Mouse (Mus musculus) neural tube, embryonic 13.5 days (tissue): ENCODE measurements around the gene Cpsf4l. TPM values are rescaled to one million over a fixed set of nuclear protein-coding genes. Genes with fewer than 3 reads are reported as not detected.

Experiments used
- ATAC-seq: fragments of 200-750 bp; cut with Nextera tagmentation; 2 replicates; pipeline ENCODE4 v1.8.0; 2017; ENCODE audit warnings: low read depth, mild to moderate bottlenecking, moderate TSS enrichment, moderate library complexity
- H3K27ac ChIP-seq: fragments of 300-500 bp; sonication (generic); replicated peaks from 2 replicates; pipeline ENCODE4 v1.5.1; 2015; ENCODE audit warnings: moderate library complexity, mild to moderate bottlenecking, inconsistent platforms
- H3K27me3 ChIP-seq: fragments of 300-500 bp; sonication (generic); 2 replicates; pipeline ENCODE4 v1.6.1; 2015; ENCODE audit warnings: mild to moderate bottlenecking, inconsistent platforms
- H3K36me3 ChIP-seq: fragments of 300-500 bp; sonication (generic); 2 replicates; pipeline ENCODE4 v1.6.1; 2015; ENCODE audit warnings: mild to moderate bottlenecking, inconsistent platforms
- H3K4me1 ChIP-seq: fragments of 300-500 bp; sonication (generic); replicated peaks from 2 replicates; pipeline ENCODE4 v1.6.1; 2015; ENCODE audit warnings: inconsistent platforms
- H3K4me2 ChIP-seq: fragments of 300-500 bp; sonication (generic); 2 replicates; pipeline ENCODE4 v1.6.1; 2015; ENCODE audit warnings: inconsistent platforms, mild to moderate bottlenecking, moderate library complexity
- H3K4me3 ChIP-seq: fragments of 300-500 bp; sonication (generic); 2 replicates; pipeline ENCODE4 v1.5.1; 2015; ENCODE audit warnings: mild to moderate bottlenecking, inconsistent platforms
- H3K9ac ChIP-seq: fragments of 300-500 bp; sonication (generic); 2 replicates; pipeline ENCODE4 v1.6.1; 2015; ENCODE audit warnings: moderate library complexity, mild to moderate bottlenecking, inconsistent platforms
- H3K9me3 ChIP-seq: fragments of 300-500 bp; sonication (generic); 2 replicates; pipeline ENCODE4 v1.6.1; 2016; ENCODE audit warnings: inconsistent platforms
- WGBS: fragments of 180-500 bp; shearing (Covaris S2); methylation state at CpG from one replicate; pipeline ENCODE4 v1.1.7; 2015; 5-methylcytosine and 5-hydroxymethylcytosine counted together
- polyA plus RNA-seq: library from polyadenylated mRNA; unstranded; fragments of >200 nt; fragmentation: Nextera tagmentation; extraction: Ambion mirVana; gene quantifications from 2 replicates; pipeline ENCODE4 v1.2.1, GENCODE M21; 2015

The Cpsf4l gene
- polyA plus RNA-seq, 1 experiment from 2014 or later, result 0.85 TPM

- 93% methylated on average over 2 of the region's 2 CpGs for WGBS
Observed at GRCm38 (mm10) chr11:113716132-113716531, 6.3 kb upstream of the Cpsf4l start.

GRCm38 (mm10) chr11:113715078-113715674 lies 5.4 kb upstream of the Cpsf4l start:
- H3K4me2 ChIP-seq, result no peak overlapping the region
- H3K27me3 ChIP-seq, result no peaks in the 10 kb centered on the region
- H3K27ac ChIP-seq, result no peak overlapping the region
- 67% methylated on average over 7 of the region's 7 CpGs for WGBS
- ATAC-seq, result no peak
- no peak overlapping the region for H3K4me3 ChIP-seq
- H3K4me1 ChIP-seq, result peaks cover 14% of the 10 kb centered on the region
- no peaks in the 10 kb centered on the region for H3K9me3 ChIP-seq
- no peaks in the 10 kb centered on the region for H3K36me3 ChIP-seq
- no peak overlapping the region for H3K9ac ChIP-seq

More at GRCm38 (mm10) chr11:113716132-113716531, 6.3 kb upstream of the Cpsf4l start:
- Histone ChIP-seq H3K27me3 (no peaks in the 10 kb centered on the region), H3K4me2 (no peak overlapping the region), H3K4me1 (peaks cover 5% of the 10 kb centered on the region; the same call in 1 of the 2 replicates), H3K9ac (no peak overlapping the region), H3K9me3 (no peaks in the 10 kb centered on the region), H3K27ac (no peak overlapping the region), H3K4me3 (no peak overlapping the region), H3K36me3 (no peaks in the 10 kb centered on the region)
- no peak for ATAC-seq

GRCm38 (mm10) chr11:113711061-113711460 lies 1.2 kb upstream of the Cpsf4l start:
- Histone ChIP-seq H3K27me3 (peaks cover 15% of the 10 kb centered on the region; the same call in 1 of the 2 replicates), H3K4me2 (no peak overlapping the region), H3K4me3 (no peak overlapping the region), H3K9ac (peak overlapping the region; percentile 60; the same call in 1 of the 2 replicates), H3K27ac (no peak overlapping the region), H3K9me3 (no peaks in the 10 kb centered on the region), H3K4me1 (peaks cover 27% of the 10 kb centered on the region), H3K36me3 (peaks cover 12% of the 10 kb centered on the region)
- no peak for ATAC-seq
- WGBS, result 48% methylated on average over 1 of the region's 1 CpGs

- H3K9ac ChIP-seq, result peak overlapping the region; percentile 60
- H3K4me3 ChIP-seq, result no peak overlapping the region
- H3K4me2 ChIP-seq, result no peak overlapping the region
- peak; percentile 26 for ATAC-seq
- WGBS, result 2% methylated on average over 10 of the region's 10 CpGs
- no peaks in the 10 kb centered on the region for H3K9me3 ChIP-seq
- H3K27me3 ChIP-seq, result peaks cover 15% of the 10 kb centered on the region; the same call in 1 of the 2 replicates
- H3K36me3 ChIP-seq, result peaks cover 14% of the 10 kb centered on the region
- H3K4me1 ChIP-seq, result peaks cover 27% of the 10 kb centered on the region
- peak overlapping the region; percentile 74 for H3K27ac ChIP-seq
Observed at GRCm38 (mm10) chr11:113710257-113710777, 500 bp upstream of the Cpsf4l start.

GRCm38 (mm10) chr11:113709272-113709671 lies 545 bp downstream of the Cpsf4l start:
- Histone ChIP-seq H3K9ac (peak overlapping the region; percentile 60; the same call in 1 of the 2 replicates), H3K9me3 (no peaks in the 10 kb centered on the region), H3K27ac (no peak overlapping the region), H3K4me2 (no peak overlapping the region), H3K27me3 (peaks cover 15% of the 10 kb centered on the region; the same call in 1 of the 2 replicates), H3K36me3 (peaks cover 14% of the 10 kb centered on the region), H3K4me3 (no peak overlapping the region), H3K4me1 (peaks cover 26% of the 10 kb centered on the region)
- ATAC-seq, result no peak
- 15% methylated on average over 15 of the region's 15 CpGs for WGBS

- Histone ChIP-seq H3K4me2 (no peak overlapping the region), H3K9ac (no peak overlapping the region), H3K4me3 (no peak overlapping the region), H3K27me3 (peaks cover 15% of the 10 kb centered on the region; the same call in 1 of the 2 replicates), H3K27ac (no peak overlapping the region), H3K36me3 (peaks cover 14% of the 10 kb centered on the region), H3K9me3 (no peaks in the 10 kb centered on the region), H3K4me1 (peaks cover 26% of the 10 kb centered on the region)
- WGBS, result 52% methylated on average over 19 of the region's 19 CpGs
- ATAC-seq, result no peak
Observed at GRCm38 (mm10) chr11:113708629-113709213, 1.1 kb downstream of the Cpsf4l start.

- Histone ChIP-seq H3K9me3 (no peaks in the 10 kb centered on the region), H3K9ac (no peak overlapping the region), H3K4me1 (peaks cover 26% of the 10 kb centered on the region), H3K4me2 (no peak overlapping the region), H3K36me3 (peaks cover 18% of the 10 kb centered on the region), H3K4me3 (no peak overlapping the region), H3K27ac (no peak overlapping the region), H3K27me3 (peaks cover 15% of the 10 kb centered on the region; the same call in 1 of the 2 replicates)
- WGBS, result 86% methylated on average over 15 of the region's 15 CpGs
- ATAC-seq, result no peak
Observed at GRCm38 (mm10) chr11:113705966-113706652, 3.7 kb downstream of the Cpsf4l start.

- Histone ChIP-seq H3K9me3 (no peaks in the 10 kb centered on the region), H3K36me3 (peaks cover 29% of the 10 kb centered on the region), H3K9ac (no peak overlapping the region), H3K4me2 (no peak overlapping the region), H3K27ac (no peak overlapping the region), H3K4me3 (no peak overlapping the region), H3K4me1 (peaks cover 4% of the 10 kb centered on the region; the same call in 1 of the 2 replicates), H3K27me3 (peaks cover 7% of the 10 kb centered on the region; the same call in 1 of the 2 replicates)
- WGBS, result 38% methylated on average over 5 of the region's 5 CpGs
- peak; percentile 60 for ATAC-seq
Observed at GRCm38 (mm10) chr11:113703758-113704157, 6.1 kb downstream of the Cpsf4l start.

GRCm38 (mm10) chr11:113699643-113700042 lies 10.2 kb downstream of the Cpsf4l start:
- Histone ChIP-seq H3K9me3 (no peaks in the 10 kb centered on the region), H3K9ac (peak overlapping the region; percentile 26; the same call in 1 of the 2 replicates), H3K27me3 (no peaks in the 10 kb centered on the region), H3K36me3 (peaks cover 49% of the 10 kb centered on the region), H3K4me1 (peaks cover 4% of the 10 kb centered on the region; the same call in 1 of the 2 replicates), H3K27ac (no peak overlapping the region), H3K4me3 (no peak overlapping the region), H3K4me2 (no peak overlapping the region)
- no peak for ATAC-seq
- 87% methylated on average over 7 of the region's 7 CpGs for WGBS

- 82% methylated on average over 12 of the region's 12 CpGs for WGBS
- ATAC-seq, result no peak
- Histone ChIP-seq H3K27me3 (no peaks in the 10 kb centered on the region), H3K9me3 (no peaks in the 10 kb centered on the region), H3K27ac (no peak overlapping the region), H3K4me2 (no peak overlapping the region), H3K36me3 (peaks cover 65% of the 10 kb centered on the region), H3K4me3 (no peak overlapping the region), H3K9ac (no peak overlapping the region), H3K4me1 (no peaks in the 10 kb centered on the region)
Observed at GRCm38 (mm10) chr11:113698013-113698545, 11.7 kb downstream of the Cpsf4l start.

- no peak for ATAC-seq
- no peak overlapping the region for H3K9ac ChIP-seq
- H3K36me3 ChIP-seq, result peaks cover 70% of the 10 kb centered on the region
- WGBS, result 81% methylated on average over 5 of the region's 5 CpGs
- H3K4me1 ChIP-seq, result no peaks in the 10 kb centered on the region
- no peak overlapping the region for H3K4me3 ChIP-seq
- H3K27ac ChIP-seq, result no peak overlapping the region
- no peaks in the 10 kb centered on the region for H3K9me3 ChIP-seq
- H3K27me3 ChIP-seq, result no peaks in the 10 kb centered on the region
- no peak overlapping the region for H3K4me2 ChIP-seq
Observed at GRCm38 (mm10) chr11:113697571-113697970, 12.2 kb downstream of the Cpsf4l start.

- WGBS, result 75% methylated on average over 3 of the region's 3 CpGs
- no peaks in the 10 kb centered on the region for H3K27me3 ChIP-seq
Observed at GRCm38 (mm10) chr11:113691851-113692250, 18.0 kb downstream of the Cpsf4l start.

More at GRCm38 (mm10) chr11:113691851-113692250, 18.0 kb downstream of the Cpsf4l start:
- Histone ChIP-seq H3K4me2 (no peak overlapping the region), H3K4me3 (no peak overlapping the region), H3K36me3 (peaks cover 92% of the 10 kb centered on the region), H3K9ac (no peak overlapping the region), H3K27ac (no peak overlapping the region), H3K9me3 (no peaks in the 10 kb centered on the region), H3K4me1 (peaks cover 6% of the 10 kb centered on the region)
- no peak for ATAC-seq
